Mouse (Mus musculus): ENCODE measurements around the gene Ctsh. TPM values are rescaled to one million over a fixed set of nuclear protein-coding genes. Genes with fewer than 3 reads are reported as not detected.

The Ctsh gene
- polyA plus RNA-seq, 1 experiment from 2014 or later: 132 TPM

- Histone ChIP-seq H3K4me1 (ENCODE audit: insufficient read depth) (0 out of 2 replicates have a peak, but pooled peaks cover 4% of the 10 kb centered on the region), H3K36me3 (ENCODE audit: insufficient read depth) (peaks cover 57% of the 10 kb centered on the region), H3K4me2 (no peak overlapping the region), H3K4me3 (ENCODE audit: low read depth, low read length) (no peak overlapping the region), H3K27ac (ENCODE audit: low read depth) (no peak overlapping the region), H3K27me3 (ENCODE audit: insufficient read depth, low read length) (no peaks in the 10 kb centered on the region), H3K9me3 (ENCODE audit: low read depth, low read length) (no peaks in the 10 kb centered on the region), H3K9ac (no peak overlapping the region)
- DNase-seq: no peak
- no peak for ATAC-seq (ENCODE audit: insufficient read depth)
- no peak for TF ChIP-seq CTCF (IDR thresholded peaks at IDR 0.05; ENCODE audit: low read depth)
These were observed 54.3 kb downstream of the Ctsh start for GRCm38 (mm10) chr9:90108272-90108671.

GRCm38 (mm10) chr9:90109386-90109785 is 55.4 kb downstream of the Ctsh start:
- Histone ChIP-seq H3K27ac (ENCODE audit: low read depth) (no peak overlapping the region), H3K4me1 (ENCODE audit: insufficient read depth) (0 out of 2 replicates have a peak, but pooled peaks cover 4% of the 10 kb centered on the region), H3K27me3 (ENCODE audit: insufficient read depth, low read length) (no peaks in the 10 kb centered on the region), H3K36me3 (ENCODE audit: insufficient read depth) (peaks cover 47% of the 10 kb centered on the region), H3K4me2 (no peak overlapping the region), H3K9me3 (ENCODE audit: low read depth, low read length) (no peaks in the 10 kb centered on the region), H3K9ac (no peak overlapping the region), H3K4me3 (ENCODE audit: low read depth, low read length) (no peak overlapping the region)
- ATAC-seq (ENCODE audit: insufficient read depth) (no peak), DNase-seq (no peak)
- 76% methylated on average over 6 of the region's 6 CpGs for WGBS
- no peak for TF ChIP-seq CTCF (IDR thresholded peaks at IDR 0.05; ENCODE audit: low read depth)

- ATAC-seq (ENCODE audit: insufficient read depth) (no peak), DNase-seq (peak; percentile 65)
- Histone ChIP-seq H3K36me3 (ENCODE audit: insufficient read depth) (peaks cover 14% of the 10 kb centered on the region), H3K4me2 (peak overlapping the region; percentile 94), H3K9ac (peak overlapping the region; percentile 99), H3K27ac (ENCODE audit: low read depth) (peak overlapping the region; percentile 100), H3K4me1 (ENCODE audit: insufficient read depth) (0 out of 2 replicates have a peak, but pooled peaks cover 7% of the 10 kb centered on the region), H3K27me3 (ENCODE audit: insufficient read depth, low read length) (no peaks in the 10 kb centered on the region), H3K4me3 (ENCODE audit: low read depth, low read length) (peak overlapping the region; percentile 98), H3K9me3 (ENCODE audit: low read depth, low read length) (no peaks in the 10 kb centered on the region)
- under 1% methylated on average over 13 of the region's 13 CpGs for WGBS
- no peak for TF ChIP-seq CTCF (IDR thresholded peaks at IDR 0.05; ENCODE audit: low read depth)
These were observed 59.2 kb downstream of the Ctsh start for GRCm38 (mm10) chr9:90113151-90113550.

GRCm38 (mm10) chr9:90113651-90114566 is 60.0 kb downstream of the Ctsh start:
- H3K27me3 ChIP-seq (ENCODE audit: insufficient read depth, low read length): no peaks in the 10 kb centered on the region
- peak overlapping the region; percentile 99 for H3K9ac ChIP-seq
- H3K4me1 ChIP-seq (ENCODE audit: insufficient read depth): 0 out of 2 replicates have a peak, but pooled peaks cover 7% of the 10 kb centered on the region
- peak; percentile 82 for TF ChIP-seq CTCF (IDR thresholded peaks at IDR 0.05; ENCODE audit: low read depth)
- H3K27ac ChIP-seq (ENCODE audit: low read depth): peak overlapping the region; percentile 100
- H3K4me2 ChIP-seq: peak overlapping the region; percentile 94
- H3K36me3 ChIP-seq (ENCODE audit: insufficient read depth): peaks cover 7% of the 10 kb centered on the region
- peak overlapping the region; percentile 98 for H3K4me3 ChIP-seq (ENCODE audit: low read depth, low read length)
- ATAC-seq (ENCODE audit: insufficient read depth): peak; percentile 65
- under 1% methylated on average over 82 of the region's 82 CpGs for WGBS
- H3K9me3 ChIP-seq (ENCODE audit: low read depth, low read length): no peaks in the 10 kb centered on the region
- DNase-seq: peak; percentile 93

GRCm38 (mm10) chr9:90114567-90115307 is 60.8 kb downstream of the Ctsh start, which contains the start of gene Morf4l1:
TSS of gene Morf4l1 (minus strand) at chr9:90114774.
- H3K9ac ChIP-seq: peak within 1 kb of the TSS; percentile 99
- DNase-seq (peak; percentile 98), ATAC-seq (ENCODE audit: insufficient read depth) (peak; percentile 99)
- under 1% methylated on average over 38 of the region's 40 CpGs for WGBS
- peak within 1 kb of the TSS; percentile 94 for H3K4me2 ChIP-seq
- no peak for TF ChIP-seq CTCF (IDR thresholded peaks at IDR 0.05; ENCODE audit: low read depth)
- 0 out of 2 replicates have a peak, but pooled peaks cover 3% of the 10 kb centered on the region for H3K4me1 ChIP-seq (ENCODE audit: insufficient read depth)
- peak within 1 kb of the TSS; percentile 98 for H3K4me3 ChIP-seq (ENCODE audit: low read depth, low read length)
- peak within 1 kb of the TSS; percentile 100 for H3K27ac ChIP-seq (ENCODE audit: low read depth)
- no peaks in the 10 kb centered on the region for H3K36me3 ChIP-seq (ENCODE audit: insufficient read depth)
- no peaks in the 10 kb centered on the region for H3K27me3 ChIP-seq (ENCODE audit: insufficient read depth, low read length)
- H3K9me3 ChIP-seq (ENCODE audit: low read depth, low read length): no peaks in the 10 kb centered on the region

- Histone ChIP-seq H3K4me1 (ENCODE audit: insufficient read depth) (0 out of 2 replicates have a peak, but pooled peaks cover 3% of the 10 kb centered on the region), H3K4me2 (peak overlapping the region; percentile 84), H3K9me3 (ENCODE audit: low read depth, low read length) (no peaks in the 10 kb centered on the region), H3K27me3 (ENCODE audit: insufficient read depth, low read length) (no peaks in the 10 kb centered on the region), H3K27ac (ENCODE audit: low read depth) (no peak overlapping the region), H3K36me3 (ENCODE audit: insufficient read depth) (no peaks in the 10 kb centered on the region), H3K4me3 (ENCODE audit: low read depth, low read length) (peak overlapping the region; percentile 98), H3K9ac (peak overlapping the region; percentile 55)
- ATAC-seq (ENCODE audit: insufficient read depth) (no peak), DNase-seq (no peak)
- no peak for TF ChIP-seq CTCF (IDR thresholded peaks at IDR 0.05; ENCODE audit: low read depth)
These were observed 61.4 kb downstream of the Ctsh start for GRCm38 (mm10) chr9:90115308-90115700.

- H3K4me3 ChIP-seq (ENCODE audit: low read depth, low read length): no peak overlapping the region
- H3K36me3 ChIP-seq (ENCODE audit: insufficient read depth): no peaks in the 10 kb centered on the region
- H3K9ac ChIP-seq: no peak overlapping the region
- DNase-seq (no peak), ATAC-seq (ENCODE audit: insufficient read depth) (no peak)
- no peaks in the 10 kb centered on the region for H3K27me3 ChIP-seq (ENCODE audit: insufficient read depth, low read length)
- no peak for TF ChIP-seq CTCF (IDR thresholded peaks at IDR 0.05; ENCODE audit: low read depth)
- H3K4me1 ChIP-seq (ENCODE audit: insufficient read depth): 0 out of 2 replicates have a peak, but pooled peaks cover 3% of the 10 kb centered on the region
- no peaks in the 10 kb centered on the region for H3K9me3 ChIP-seq (ENCODE audit: low read depth, low read length)
- H3K4me2 ChIP-seq: no peak overlapping the region
- no peak overlapping the region for H3K27ac ChIP-seq (ENCODE audit: low read depth)
These were observed 63.3 kb downstream of the Ctsh start for GRCm38 (mm10) chr9:90117234-90117633.
